Mouse (Mus musculus) lung, postnatal 0 days (tissue): ENCODE results near the gene Fam120b. TPM values are rescaled to one million over a fixed set of nuclear protein-coding genes. Genes with fewer than 3 reads are reported as not detected.

Source experiments
- ATAC-seq: fragments of 200-750 bp; cut with Nextera tagmentation; 2 replicates; pipeline ENCODE4 v1.8.0; 2017; ENCODE audit warnings: moderate library complexity
- DNase-seq: peaks from one replicate; pipeline ENCODE4 v3.0.0-alpha.2; 2016; ENCODE audit warnings: low spot score
- H3K27ac ChIP-seq: fragments of 300-500 bp; sonication (generic); 2 replicates; pipeline ENCODE4 v1.5.1; 2014; ENCODE audit warnings: antibody characterized with exemption, mild to moderate bottlenecking, low read length, mixed read lengths
- H3K27me3 ChIP-seq: fragments of 300-500 bp; sonication (generic); replicated peaks from 2 replicates; pipeline ENCODE4 v1.6.1; 2014; ENCODE audit warnings: low read length, mixed read lengths; ENCODE audit not compliant: insufficient read depth
- H3K36me3 ChIP-seq: fragments of 300-500 bp; sonication (generic); 2 replicates; pipeline ENCODE4 v1.6.1; 2014; ENCODE audit warnings: low read length, mixed read lengths; ENCODE audit not compliant: insufficient read depth
- H3K4me1 ChIP-seq: fragments of 300-500 bp; sonication (generic); 2 replicates; pipeline ENCODE4 v1.6.1; 2014; ENCODE audit warnings: antibody characterized with exemption, low read depth, low read length, mixed read lengths; ENCODE audit not compliant: insufficient read depth
- H3K4me2 ChIP-seq: fragments of 300-500 bp; sonication (generic); replicated peaks from 2 replicates; pipeline ENCODE4 v1.6.1; 2014; ENCODE audit warnings: low read depth, mild to moderate bottlenecking, low read length, moderate library complexity, mixed read lengths
- H3K4me3 ChIP-seq: fragments of 300-500 bp; sonication (generic); 2 replicates; pipeline ENCODE4 v1.5.1; 2014; ENCODE audit warnings: low read depth, low read length
- H3K9ac ChIP-seq: fragments of 300-500 bp; sonication (generic); replicated peaks from 2 replicates; pipeline ENCODE4 v1.6.1; 2014; ENCODE audit warnings: low read depth, mild to moderate bottlenecking
- H3K9me3 ChIP-seq: fragments of 300-500 bp; sonication (generic); 2 replicates; pipeline ENCODE4 v1.6.1; 2016; ENCODE audit warnings: low read length, mixed read lengths
- CTCF ChIP-seq: IDR thresholded peaks from 2 replicates; pipeline ENCODE4 v1.5.1; 2016; ENCODE audit warnings: antibody characterized with exemption, mild to moderate bottlenecking
- EP300 ChIP-seq: IDR thresholded peaks from 2 replicates; pipeline ENCODE4 v1.6.1; 2016; ENCODE audit warnings: antibody characterized with exemption, mild to moderate bottlenecking, control low read depth
- WGBS: fragments of 180-500 bp; shearing (Covaris S2); extraction: QIAGEN DNeasy Blood & Tissue Kit; methylation state at CpG from one replicate; pipeline ENCODE4 v1.1.7; 2014; 5-methylcytosine and 5-hydroxymethylcytosine counted together
- polyA plus RNA-seq: library from polyadenylated mRNA; unstranded; fragments of >200 nt; fragmentation: Nextera tagmentation; extraction: Ambion mirVana; gene quantifications from 2 replicates; pipeline ENCODE4 v1.2.1, GENCODE M21; 2015

Fam120b gene
- polyA plus RNA-seq, 1 experiment from 2014 or later: 11.2 TPM

DNA sequence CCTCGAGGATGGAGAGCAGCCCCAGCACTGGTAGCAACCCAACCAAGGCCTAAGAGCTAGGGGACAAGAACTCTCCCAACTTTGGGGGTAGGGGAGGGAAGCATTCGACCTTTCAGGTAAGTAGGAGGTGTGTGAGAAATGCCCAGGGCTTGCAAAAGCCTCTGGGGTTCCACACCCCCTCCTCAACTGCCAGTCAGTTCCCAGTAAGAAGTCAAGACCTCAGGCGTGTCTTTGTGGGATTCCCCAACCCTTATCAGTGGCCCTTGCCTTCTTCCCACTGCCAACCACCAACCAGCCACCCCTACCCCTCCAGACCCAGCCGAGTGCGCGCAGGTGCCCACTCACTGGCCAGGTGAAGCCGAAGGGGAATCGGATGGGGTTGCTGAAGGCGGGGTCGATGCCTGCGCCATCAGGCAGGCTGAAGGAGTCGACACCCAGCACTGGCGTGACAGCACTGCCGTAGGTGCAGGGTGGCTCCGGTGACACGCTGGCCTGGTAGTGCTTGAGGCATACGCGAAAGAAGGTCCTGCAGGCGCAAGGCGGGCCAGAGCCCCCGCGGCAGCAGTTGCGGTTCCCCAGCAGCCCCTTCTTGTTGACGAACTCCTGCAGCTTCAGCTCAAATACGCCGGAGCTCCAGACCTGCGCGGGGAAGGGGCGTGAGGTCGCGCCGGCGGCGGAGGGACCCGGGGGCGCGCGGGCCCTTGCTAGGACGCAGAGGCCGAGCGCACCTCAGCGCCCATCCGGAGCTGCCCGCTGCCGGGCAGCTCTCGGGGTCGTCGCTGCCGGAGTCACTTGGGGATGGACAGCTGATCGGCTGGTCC is 21.5 kb upstream of the Fam120b start:
- 3% methylated on average over 45 of the region's 50 CpGs for WGBS
- Histone ChIP-seq H3K9ac (peak overlapping the region; percentile 51), H3K4me2 (peak overlapping the region; percentile 99), H3K4me3 (peak overlapping the region; percentile 69), H3K36me3 (no peaks in the 10 kb centered on the region), H3K27ac (peak overlapping the region; percentile 66), H3K27me3 (peaks cover 32% of the 10 kb centered on the region), H3K9me3 (no peaks in the 10 kb centered on the region), H3K4me1 (peaks cover 6% of the 10 kb centered on the region; the same call in 1 of the 2 replicates)
- no peak for TF ChIP-seq CTCF
- TF ChIP-seq EP300: no peak
- ATAC-seq (no peak), DNase-seq (no peak)

DNA sequence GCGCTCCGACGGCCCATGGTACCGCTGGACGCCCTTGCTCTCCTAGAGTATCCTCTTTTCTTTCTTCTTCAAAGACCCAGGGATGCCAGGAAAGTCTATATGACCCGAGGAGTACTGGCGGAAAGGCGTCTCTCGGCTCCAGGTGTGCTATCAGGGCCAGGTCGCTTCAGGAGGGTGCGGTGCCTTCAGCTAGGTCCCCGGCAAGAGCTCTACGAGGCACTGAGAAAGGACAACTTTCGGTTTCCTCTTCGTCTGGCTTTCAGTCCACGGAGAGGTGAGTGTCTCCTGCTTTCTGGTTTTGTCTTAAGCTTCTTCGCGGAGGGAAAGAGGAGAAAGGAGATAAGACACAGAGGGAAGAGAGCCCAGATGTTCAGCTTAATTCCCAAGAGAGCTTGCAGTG is 20.8 kb upstream of the Fam120b start:
- Histone ChIP-seq H3K4me1 (peaks cover 6% of the 10 kb centered on the region; the same call in 1 of the 2 replicates), H3K27ac (peak overlapping the region; percentile 66), H3K36me3 (no peaks in the 10 kb centered on the region), H3K4me2 (peak overlapping the region; percentile 99), H3K9ac (peak overlapping the region; percentile 51), H3K4me3 (peak overlapping the region; percentile 69), H3K9me3 (no peaks in the 10 kb centered on the region), H3K27me3 (peaks cover 37% of the 10 kb centered on the region)
- peak; percentile 20 for DNase-seq
- under 1% methylated on average over 18 of the region's 18 CpGs for WGBS
- no peak for TF ChIP-seq EP300
- no peak for TF ChIP-seq CTCF
- no peak for ATAC-seq

DNA sequence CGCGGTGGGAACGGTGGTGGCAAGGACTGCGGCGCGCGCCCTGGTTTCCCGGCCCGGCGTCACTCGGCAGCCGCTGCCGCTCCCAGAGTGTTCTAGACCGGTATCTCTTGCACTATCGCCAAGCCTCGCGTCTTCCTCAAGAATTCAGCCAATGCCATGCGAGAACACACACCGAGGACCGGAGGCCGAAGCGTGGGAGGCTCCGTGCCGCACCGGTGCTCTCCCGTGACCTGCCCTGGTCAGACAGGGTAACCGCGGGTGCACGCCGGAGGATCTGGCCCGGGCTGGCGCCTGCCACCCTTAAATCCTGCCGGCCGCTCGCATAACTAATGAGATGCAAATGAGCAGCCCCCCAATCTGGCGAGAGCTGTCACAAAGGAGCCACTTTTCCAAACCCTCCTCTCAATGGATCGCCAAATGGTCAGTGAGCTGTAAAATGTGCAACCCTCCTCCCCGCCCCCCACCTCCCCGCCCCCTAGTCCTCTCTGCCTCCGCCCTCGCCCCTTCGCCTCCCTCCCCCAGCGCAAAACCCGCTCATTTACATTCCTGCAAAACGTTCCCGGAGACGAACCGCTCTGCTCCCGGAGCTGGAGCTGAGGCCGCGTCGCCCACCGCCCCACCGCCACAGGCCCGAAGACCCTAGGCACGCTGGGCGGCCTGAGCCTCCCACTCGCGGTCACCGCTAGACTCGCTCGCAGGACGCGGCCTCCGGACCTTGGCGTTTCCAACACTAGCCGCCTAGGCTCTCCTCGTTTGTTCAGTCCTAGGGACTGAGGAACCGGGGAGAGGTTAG is 20.1 kb upstream of the Fam120b start:
- Histone ChIP-seq H3K27me3 (peaks cover 44% of the 10 kb centered on the region), H3K4me3 (peak overlapping the region; percentile 69), H3K27ac (peak overlapping the region; percentile 66; the same call in 1 of the 2 replicates), H3K9me3 (no peaks in the 10 kb centered on the region), H3K36me3 (no peaks in the 10 kb centered on the region), H3K4me1 (peaks cover 10% of the 10 kb centered on the region; the same call in 1 of the 2 replicates), H3K9ac (peak overlapping the region; percentile 51), H3K4me2 (peak overlapping the region; percentile 99)
- under 1% methylated on average over 64 of the region's 69 CpGs for WGBS
- DNase-seq (peak; percentile 51), ATAC-seq (peak; percentile 52)
- TF ChIP-seq CTCF (no peak), EP300 (no peak)

DNA sequence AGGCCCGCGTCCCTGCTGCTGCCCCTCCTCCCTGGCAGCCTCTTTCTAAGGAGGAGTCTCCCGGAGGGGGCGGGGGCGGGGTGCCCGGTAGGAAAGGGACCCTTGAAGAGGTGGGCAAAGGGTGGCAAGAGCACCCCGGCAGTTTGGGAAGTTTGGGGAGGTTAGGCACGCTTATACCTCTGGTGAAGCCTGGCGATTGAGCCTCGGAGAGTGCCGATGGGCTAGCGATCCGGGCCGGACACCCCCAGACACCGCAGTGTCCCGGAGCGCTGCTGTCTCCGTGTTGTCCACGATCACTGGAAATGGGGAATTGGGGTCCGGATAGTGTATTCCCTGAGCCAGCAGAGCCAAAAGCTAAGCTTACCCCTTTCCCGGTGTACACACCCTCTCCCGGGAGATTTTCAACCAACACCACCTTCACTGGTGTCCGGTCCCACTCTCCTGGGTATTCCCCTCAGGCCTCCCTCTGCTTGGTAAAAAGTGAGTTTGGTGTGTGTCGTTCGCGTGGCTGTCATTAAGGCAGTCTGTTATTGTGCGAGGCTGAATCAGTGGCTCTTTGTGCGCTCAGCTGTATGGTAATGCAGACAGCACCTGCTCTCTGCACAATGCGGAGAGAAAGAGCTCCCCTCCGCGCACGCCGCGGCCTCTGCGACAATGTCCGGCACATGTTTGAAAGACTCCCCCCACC is 19.4 kb upstream of the Fam120b start, which contains the start of gene Dll1:
Dll1 (minus strand) TSS at position 379 of the 688 bp plus-strand sequence.
- ATAC-seq (no peak; the same call in 1 of the 2 replicates), DNase-seq (no peak)
- TF ChIP-seq EP300 (no peak), CTCF (peak; percentile 25)
- Histone ChIP-seq H3K9ac (peak within 1 kb of the TSS; percentile 51), H3K9me3 (no peaks in the 10 kb centered on the region), H3K27ac (peak within 1 kb of the TSS; percentile 66; the same call in 1 of the 2 replicates), H3K36me3 (no peaks in the 10 kb centered on the region), H3K27me3 (peaks cover 51% of the 10 kb centered on the region), H3K4me1 (peaks cover 10% of the 10 kb centered on the region; the same call in 1 of the 2 replicates), H3K4me3 (peak within 1 kb of the TSS; percentile 69), H3K4me2 (peak within 1 kb of the TSS; percentile 99)
- 3% methylated on average over 35 of the region's 36 CpGs for WGBS

DNA sequence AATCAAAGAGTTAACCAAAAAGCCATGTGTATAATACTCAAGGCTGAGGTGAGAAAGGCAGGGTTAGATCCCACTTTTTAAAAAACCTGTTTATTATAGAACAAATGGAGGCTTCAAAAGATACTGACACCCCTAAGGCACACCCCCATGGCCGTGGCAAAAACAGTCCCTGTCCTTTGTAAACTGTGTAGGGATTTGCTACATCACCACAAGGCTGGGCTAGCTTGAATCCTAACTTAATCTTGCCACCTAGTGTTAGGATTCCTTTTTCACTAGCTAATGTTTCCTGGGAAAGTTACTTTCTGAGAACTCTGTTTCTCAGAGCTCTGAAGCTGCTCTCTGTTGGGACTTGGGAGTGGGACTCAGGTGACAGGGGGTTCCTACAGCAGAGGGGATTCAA is 18.1 kb upstream of the Fam120b start:
- DNase-seq: peak; percentile 79
- H3K27ac ChIP-seq: no peak overlapping the region
- TF ChIP-seq CTCF: peak; percentile 83
- TF ChIP-seq EP300: no peak
- WGBS: 4% methylated on average over 1 of the region's 1 CpGs
- H3K4me2 ChIP-seq: no peak overlapping the region
- peaks cover 53% of the 10 kb centered on the region for H3K27me3 ChIP-seq
- no peak overlapping the region for H3K9ac ChIP-seq
- no peaks in the 10 kb centered on the region for H3K9me3 ChIP-seq
- peak; percentile 36 for ATAC-seq
- H3K36me3 ChIP-seq: no peaks in the 10 kb centered on the region
- peaks cover 4% of the 10 kb centered on the region; the same call in 1 of the 2 replicates for H3K4me1 ChIP-seq
- H3K4me3 ChIP-seq: no peak overlapping the region
